Mouse (Mus musculus) activated CD4-positive, CD25-positive, alpha-beta regulatory T cell, adult 4 months (primary cell): Measurements from ENCODE around the gene Add1. TPM values are rescaled to one million over a fixed set of nuclear protein-coding genes. Genes with fewer than 3 reads are reported as not detected.
"Not testable (repeated sequence)": the region's sequence is repeated elsewhere in the genome, so short reads cannot be mapped to it uniquely, and the experiment has no call there.

Experiments
- ATAC-seq: one replicate; pipeline ENCODE4 v1.8.0; 2017
- polyA plus RNA-seq, 2 experiments: library from polyadenylated mRNA; unstranded; fragments of 100-300 nt; shearing (Covaris generic); gene quantifications; one replicate each; pipeline ENCODE4 v1.2.1; 2017

The Add1 gene
- polyA plus RNA-seq, 2 experiments from 2014 or later = 98.4 to 118 TPM

GRCm38 (mm10) chr5:34551821-34552220 is 21.6 kb upstream of the Add1 start:
- no peak for ATAC-seq

DNA sequence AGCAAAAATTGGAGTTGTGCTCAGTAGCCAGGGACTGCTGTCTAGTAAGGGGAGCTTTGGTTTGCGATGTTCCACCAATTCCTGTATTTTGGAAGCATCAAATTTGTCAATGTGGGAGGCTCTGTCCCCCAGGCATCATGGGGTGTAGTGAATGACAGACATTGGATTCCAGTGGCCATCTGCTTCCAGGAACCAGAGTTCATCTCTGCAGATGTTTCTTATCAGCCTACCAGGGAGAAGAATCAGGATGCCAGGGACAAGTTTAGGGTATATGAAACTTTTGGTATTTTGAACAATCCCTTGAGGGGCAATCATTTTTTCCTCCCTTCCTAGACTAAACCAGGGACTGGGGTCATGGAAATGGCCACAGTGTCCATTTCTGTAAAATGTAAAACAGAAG is 9.6 kb upstream of the Add1 start:
- no peak for ATAC-seq

DNA sequence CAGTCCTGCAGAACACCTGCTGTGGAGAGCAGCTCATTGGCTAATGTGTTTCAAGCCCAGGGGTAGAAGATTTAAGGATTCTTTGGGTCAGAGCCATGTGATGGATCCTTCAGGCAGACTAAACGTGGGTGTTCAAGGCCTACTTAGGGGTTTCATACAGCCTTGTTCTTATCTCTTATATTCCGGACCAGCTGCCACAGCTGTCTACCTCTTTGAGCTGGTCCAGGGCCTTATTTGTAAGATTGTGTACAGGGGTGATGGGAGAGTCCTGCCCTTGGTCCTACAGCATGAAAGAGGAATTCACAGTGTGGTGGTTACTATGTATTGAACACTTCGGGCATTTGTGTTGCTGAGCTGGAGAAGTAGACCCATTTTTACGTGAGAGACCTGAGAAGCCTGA is 9.2 kb upstream of the Add1 start:
- ATAC-seq = no peak

- ATAC-seq = no peak
Observed at GRCm38 (mm10) chr5:34565545-34566283, 7.8 kb upstream of the Add1 start.

GRCm38 (mm10) chr5:34571551-34571950 is 1.9 kb upstream of the Add1 start:
- no peak for ATAC-seq

- ATAC-seq = not testable (repeated sequence)
Observed at GRCm38 (mm10) chr5:34572568-34572967, 896 bp upstream of the Add1 start.

DNA sequence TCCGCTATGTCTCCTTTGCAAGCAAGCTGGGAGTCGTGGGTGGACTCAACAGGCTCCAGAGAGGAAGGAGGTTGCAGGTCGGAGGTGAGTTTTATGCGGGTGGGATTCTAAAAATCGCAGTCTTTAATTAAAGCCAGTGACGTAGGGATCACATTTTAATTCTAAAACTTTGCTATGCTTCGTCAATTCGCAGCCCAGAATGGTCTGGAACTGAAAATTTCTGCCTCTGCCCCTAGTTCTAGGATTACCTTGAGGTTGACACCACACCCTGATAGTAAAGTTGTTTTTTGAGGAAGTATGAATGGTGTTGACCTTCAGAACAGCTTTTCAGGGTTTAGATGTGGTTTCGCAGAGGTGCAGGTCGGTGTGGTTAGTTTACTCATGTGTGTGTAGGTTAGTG is 1.3 kb downstream of the Add1 start:
- ATAC-seq = no peak

DNA sequence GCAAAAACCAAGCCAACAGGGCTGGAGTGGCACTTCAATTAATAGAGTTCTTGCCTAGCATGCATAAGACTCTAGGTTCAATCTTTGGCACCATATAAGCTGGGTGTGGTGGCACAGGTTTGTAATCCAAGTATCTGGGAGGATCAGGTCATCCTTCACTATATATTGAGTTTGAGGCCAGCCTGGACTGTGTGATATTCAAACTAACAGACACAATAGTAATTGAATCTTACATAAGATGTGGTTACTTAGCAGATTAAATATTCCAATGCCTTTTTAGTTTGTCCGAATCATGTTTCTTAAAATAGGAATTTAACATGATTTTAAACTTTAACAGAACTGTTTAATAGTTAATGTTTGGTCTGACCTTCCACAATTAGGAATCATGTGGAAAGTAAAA is 2.8 kb downstream of the Add1 start:
- no peak for ATAC-seq

DNA sequence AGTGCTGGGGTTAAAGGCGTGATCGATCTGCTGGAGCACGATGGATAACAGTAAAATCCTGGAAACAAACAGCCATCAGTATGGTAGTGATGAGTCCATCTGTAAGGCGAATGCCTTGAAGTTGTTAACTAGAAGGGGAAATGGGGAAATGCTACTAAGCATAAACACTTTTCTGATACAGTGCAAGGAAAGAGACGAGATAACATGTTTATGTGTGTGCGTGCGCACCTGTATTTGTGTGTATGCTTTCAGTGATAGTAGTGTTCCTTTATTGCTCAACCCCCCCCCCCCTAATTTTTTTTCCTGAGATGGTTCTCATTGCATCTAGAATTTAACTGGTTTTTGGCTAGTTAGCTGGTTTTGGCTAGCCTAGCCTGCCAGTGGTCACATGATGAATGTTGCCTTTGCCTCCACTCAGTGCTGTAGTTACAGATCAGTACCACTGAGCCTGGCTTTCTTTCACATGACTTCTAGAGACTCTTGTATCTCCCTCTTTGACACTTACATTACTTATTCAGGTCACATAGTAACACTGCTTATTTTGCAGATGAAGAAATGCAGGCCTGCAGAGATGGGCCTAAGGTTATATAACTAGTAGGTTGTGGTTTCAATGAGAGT is 4.7 kb downstream of the Add1 start:
- ATAC-seq = no peak

DNA sequence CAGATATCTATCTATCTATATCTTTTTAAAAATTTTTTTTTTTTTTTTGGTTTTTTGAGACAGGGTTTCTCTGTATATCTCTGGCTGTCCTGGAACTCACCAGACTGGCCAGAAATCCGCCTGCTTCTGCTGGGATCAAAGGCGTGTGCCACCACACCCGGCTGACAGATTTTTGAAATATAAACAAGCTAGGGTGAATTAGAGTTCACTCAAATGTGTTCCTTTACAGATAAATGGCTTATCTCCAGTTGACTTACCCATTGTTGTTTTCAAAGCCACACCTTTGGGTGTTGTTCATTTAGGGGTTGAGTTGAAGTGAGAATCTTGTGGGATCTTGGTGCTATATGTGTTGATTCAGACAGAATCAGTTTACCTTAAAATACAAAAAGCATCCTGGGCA is 5.9 kb downstream of the Add1 start:
- no peak for ATAC-seq

GRCm38 (mm10) chr5:34581671-34582313 is 8.3 kb downstream of the Add1 start:
- ATAC-seq = not testable (repeated sequence)

DNA sequence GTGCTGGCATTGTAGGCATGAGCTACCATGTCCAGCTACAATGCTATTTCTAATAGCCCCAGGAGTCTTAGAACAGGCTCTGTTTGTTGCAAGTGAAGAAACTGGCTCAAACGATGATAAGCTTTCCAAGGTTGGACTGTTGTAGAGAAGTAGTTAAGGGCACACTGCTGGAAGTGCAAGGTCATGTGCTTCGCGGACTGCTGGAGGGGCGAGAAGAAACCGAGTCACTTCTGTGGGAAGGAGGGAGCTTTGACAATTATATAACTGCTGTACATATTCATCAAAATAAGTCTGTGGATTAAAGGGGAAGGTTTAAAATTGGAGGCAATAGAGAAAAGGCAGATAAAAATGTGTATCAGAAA is 8.8 kb downstream of the Add1 start:
- no peak for ATAC-seq

DNA sequence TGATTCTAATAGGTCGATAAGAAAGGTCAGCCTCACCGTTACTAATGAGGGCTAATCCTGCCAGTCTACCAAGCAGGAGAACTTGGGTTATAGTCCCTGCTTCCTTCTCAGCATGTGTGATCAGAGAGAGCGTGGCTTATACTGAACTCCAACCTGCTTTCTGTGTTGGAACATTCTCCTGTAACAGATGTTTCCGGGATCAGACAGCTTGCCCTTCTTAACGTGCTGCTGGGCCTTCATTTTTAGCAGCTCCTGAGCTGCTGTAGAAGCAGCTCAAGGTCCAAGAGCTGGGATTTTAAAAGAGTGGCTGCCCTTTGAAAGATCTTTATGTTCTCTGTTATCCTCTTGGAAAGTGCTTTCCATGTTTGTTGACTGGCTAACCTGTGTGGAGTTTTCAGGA is 11.8 kb downstream of the Add1 start:
- ATAC-seq = no peak

GRCm38 (mm10) chr5:34587881-34588280 is 14.4 kb downstream of the Add1 start:
- no peak for ATAC-seq

DNA sequence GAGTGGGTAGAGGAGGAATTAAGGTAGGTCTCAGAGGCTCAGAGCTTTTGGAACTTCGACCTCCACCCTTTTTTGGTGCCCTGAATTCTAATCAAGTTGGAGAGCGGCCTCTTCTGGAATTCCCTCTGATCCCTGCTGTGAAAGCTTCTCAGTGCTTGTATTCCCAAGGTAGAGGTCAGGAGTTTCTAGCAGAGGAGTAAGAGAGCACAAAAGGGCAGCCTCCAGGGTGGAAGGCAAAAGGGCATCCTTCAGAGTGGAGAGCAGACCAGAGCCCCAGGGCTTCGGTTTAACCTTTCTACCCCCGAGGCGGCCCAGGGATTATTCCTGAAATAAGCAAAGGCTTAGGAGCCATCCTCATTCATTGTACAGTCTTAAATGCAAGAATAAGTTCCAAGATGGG is 16.6 kb downstream of the Add1 start:
- no peak for ATAC-seq

GRCm38 (mm10) chr5:34590702-34591101 is 17.2 kb downstream of the Add1 start:
- no peak for ATAC-seq

DNA sequence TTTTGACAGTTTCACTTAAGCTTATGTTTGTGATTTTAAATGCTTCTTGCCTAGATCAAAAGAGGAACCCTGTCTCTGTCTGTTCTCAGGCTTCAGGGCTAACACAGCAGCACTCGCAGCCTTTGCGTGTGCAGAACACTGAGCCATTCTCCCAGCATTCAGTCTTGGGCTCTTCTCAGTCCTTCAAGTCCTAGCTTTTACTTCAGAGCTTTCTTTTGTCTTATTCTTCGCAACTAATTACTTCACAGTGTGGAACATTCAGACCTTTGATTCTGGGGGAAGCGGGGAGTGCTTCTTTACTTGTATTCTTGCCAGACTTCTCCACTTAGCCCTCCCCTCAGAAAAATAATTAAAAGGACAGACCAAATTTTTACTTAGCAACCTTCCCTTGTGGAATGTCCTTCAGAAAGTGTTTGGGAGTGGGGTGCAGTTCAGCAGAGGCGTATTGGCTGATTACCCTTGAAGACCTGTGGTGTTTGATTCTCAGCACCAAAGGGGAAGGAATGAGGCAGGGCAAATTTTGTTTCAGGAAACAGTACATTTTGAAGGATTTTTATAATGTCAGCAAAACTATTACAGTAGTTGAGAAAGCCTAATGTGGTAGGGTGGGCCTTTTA is 18.0 kb downstream of the Add1 start:
- no peak for ATAC-seq

GRCm38 (mm10) chr5:34592224-34592623 is 18.8 kb downstream of the Add1 start:
- ATAC-seq = not testable (repeated sequence)

- ATAC-seq = no peak
Observed at GRCm38 (mm10) chr5:34592666-34593065, 19.2 kb downstream of the Add1 start.

DNA sequence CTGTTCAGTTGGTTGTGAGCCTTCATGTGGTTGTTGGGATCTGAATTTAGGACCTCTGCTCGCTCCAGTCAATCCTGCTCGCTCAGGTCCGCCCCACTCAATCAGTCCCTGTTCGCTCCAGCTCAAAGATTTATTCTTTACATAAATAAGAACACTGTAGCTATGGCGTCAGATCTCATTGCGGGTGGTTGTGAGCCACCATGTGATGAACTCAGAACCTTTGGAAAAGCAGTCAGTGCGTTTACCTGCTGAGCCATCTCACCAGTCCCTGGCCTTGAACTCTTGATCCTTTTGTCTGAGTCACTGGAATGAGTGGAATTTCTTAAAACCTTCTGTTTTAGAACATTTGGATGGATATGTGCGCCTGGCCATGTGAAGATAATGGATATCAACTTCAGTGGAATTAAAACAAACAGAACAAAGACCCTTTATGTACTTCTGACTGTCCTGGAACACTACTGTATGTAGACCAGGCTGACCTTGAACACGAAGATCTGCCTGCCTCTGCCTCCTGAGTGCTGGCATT is 19.8 kb downstream of the Add1 start:
- no peak for ATAC-seq

- no peak for ATAC-seq
Observed at GRCm38 (mm10) chr5:34604576-34604975, 31.1 kb downstream of the Add1 start.

- ATAC-seq = no peak
Observed at GRCm38 (mm10) chr5:34607100-34607880, 33.8 kb downstream of the Add1 start.

DNA sequence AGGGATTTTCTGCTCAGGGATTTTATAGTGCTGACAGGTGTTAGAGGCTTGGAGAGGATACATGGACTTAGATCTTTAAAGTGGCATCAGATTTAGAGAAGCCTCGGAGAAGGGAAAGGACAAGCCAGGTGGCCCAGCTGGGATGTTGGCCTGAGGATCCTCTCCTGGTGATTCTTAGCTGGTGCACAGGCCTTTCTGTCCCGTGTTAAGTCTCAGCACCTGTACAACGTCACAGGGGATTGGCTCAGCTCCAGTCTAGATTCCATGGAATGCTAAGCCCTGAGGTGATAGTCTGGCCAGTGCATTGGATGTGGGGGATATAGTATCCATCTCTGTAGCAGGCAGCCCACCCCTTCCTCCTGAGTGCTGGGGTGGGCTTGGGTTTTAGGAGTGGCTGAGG is 34.8 kb downstream of the Add1 start:
- ATAC-seq = no peak
